Mouse (Mus musculus) neural tube, embryonic 11.5 days (tissue): ENCODE measurements at regions not wholly inside any gene's neighbourhood (a gene's known extent, or its start where the extent isn't known, plus 50 kb on each side); places are given as distances from the start of the nearest gene placed in this dataset.

Experiments
- ATAC-seq: fragments of 200-750 bp; cut with Nextera tagmentation; 2 replicates; pipeline ENCODE4 v1.8.0; 2017; ENCODE audit warnings: moderate number of reproducible peaks, mild to moderate bottlenecking, moderate TSS enrichment, moderate library complexity; ENCODE audit not compliant: insufficient read depth, low FRiP score, low TSS enrichment
- DNase-seq: peaks from one replicate; pipeline ENCODE4 v3.0.0-alpha.2; 2015; ENCODE audit warnings: low spot score
- H3K27ac ChIP-seq: fragments of 300-500 bp; sonication (generic); 2 replicates; pipeline ENCODE4 v1.5.1; 2014; ENCODE audit warnings: low read depth, mild to moderate bottlenecking, low read length
- H3K27me3 ChIP-seq: fragments of 300-500 bp; sonication (generic); 2 replicates; pipeline ENCODE4 v1.6.1; 2014; ENCODE audit warnings: mild to moderate bottlenecking, low read length, mixed read lengths; ENCODE audit not compliant: control insufficient read depth, insufficient read depth
- H3K36me3 ChIP-seq: fragments of 300-500 bp; sonication (generic); 2 replicates; pipeline ENCODE4 v1.6.1; 2014; ENCODE audit warnings: mild to moderate bottlenecking, low read length, moderate library complexity, mixed read lengths; ENCODE audit not compliant: control insufficient read depth, insufficient read depth
- H3K4me1 ChIP-seq: fragments of 300-500 bp; sonication (generic); 2 replicates; pipeline ENCODE4 v1.6.1; 2014; ENCODE audit warnings: low read length, mixed read lengths; ENCODE audit not compliant: control insufficient read depth, insufficient read depth
- H3K4me2 ChIP-seq: fragments of 300-500 bp; sonication (generic); 2 replicates; pipeline ENCODE4 v1.6.1; 2014; ENCODE audit warnings: low read depth, mild to moderate bottlenecking, moderate library complexity
- H3K4me3 ChIP-seq: fragments of 300-500 bp; sonication (generic); 2 replicates; pipeline ENCODE4 v1.5.1; 2014; ENCODE audit warnings: low read depth, low read length
- H3K9ac ChIP-seq: fragments of 300-500 bp; sonication (generic); 2 replicates; pipeline ENCODE4 v1.6.1; 2014; ENCODE audit warnings: mild to moderate bottlenecking, low read length
- H3K9me3 ChIP-seq: fragments of 300-500 bp; sonication (generic); 2 replicates; pipeline ENCODE4 v1.6.1; 2016; ENCODE audit warnings: low read length; ENCODE audit not compliant: control insufficient read depth
- WGBS: fragments of 180-500 bp; shearing (Covaris S2); extraction: QIAGEN DNeasy Blood & Tissue Kit; methylation state at CpG from one replicate; pipeline ENCODE4 v1.1.7; 2014; 5-methylcytosine and 5-hydroxymethylcytosine counted together

DNA sequence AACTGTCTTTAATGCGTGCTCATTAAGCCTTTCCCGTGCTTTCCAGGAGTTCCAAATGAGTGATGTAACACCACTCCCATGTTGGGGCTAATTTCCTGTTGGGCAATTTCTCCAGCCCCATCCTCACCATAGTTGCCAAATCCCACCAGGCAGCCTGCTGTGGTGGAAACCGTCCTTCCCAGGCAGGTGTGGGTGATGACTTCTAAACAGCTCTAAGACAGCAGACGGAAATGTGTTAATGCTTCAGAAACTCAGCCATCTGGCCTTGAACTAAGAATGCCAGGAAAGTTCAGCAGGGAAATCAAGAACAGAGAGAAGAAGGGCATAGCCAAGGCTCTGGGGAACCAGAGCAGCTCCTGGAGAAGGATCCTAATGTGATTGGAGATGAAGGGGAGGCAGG is 560.5 kb upstream of the Dmac1 start:
- no peak overlapping the region for H3K27ac ChIP-seq
- no peaks in the 10 kb centered on the region for H3K4me1 ChIP-seq
- ATAC-seq = no peak
- no peaks in the 10 kb centered on the region for H3K36me3 ChIP-seq
- H3K4me3 ChIP-seq = no peak overlapping the region
- no peak overlapping the region for H3K9ac ChIP-seq
- 63% methylated on average over 4 of the region's 4 CpGs for WGBS
- DNase-seq = no peak
- H3K9me3 ChIP-seq = no peaks in the 10 kb centered on the region
- no peaks in the 10 kb centered on the region for H3K27me3 ChIP-seq
- H3K4me2 ChIP-seq = no peak overlapping the region

DNA sequence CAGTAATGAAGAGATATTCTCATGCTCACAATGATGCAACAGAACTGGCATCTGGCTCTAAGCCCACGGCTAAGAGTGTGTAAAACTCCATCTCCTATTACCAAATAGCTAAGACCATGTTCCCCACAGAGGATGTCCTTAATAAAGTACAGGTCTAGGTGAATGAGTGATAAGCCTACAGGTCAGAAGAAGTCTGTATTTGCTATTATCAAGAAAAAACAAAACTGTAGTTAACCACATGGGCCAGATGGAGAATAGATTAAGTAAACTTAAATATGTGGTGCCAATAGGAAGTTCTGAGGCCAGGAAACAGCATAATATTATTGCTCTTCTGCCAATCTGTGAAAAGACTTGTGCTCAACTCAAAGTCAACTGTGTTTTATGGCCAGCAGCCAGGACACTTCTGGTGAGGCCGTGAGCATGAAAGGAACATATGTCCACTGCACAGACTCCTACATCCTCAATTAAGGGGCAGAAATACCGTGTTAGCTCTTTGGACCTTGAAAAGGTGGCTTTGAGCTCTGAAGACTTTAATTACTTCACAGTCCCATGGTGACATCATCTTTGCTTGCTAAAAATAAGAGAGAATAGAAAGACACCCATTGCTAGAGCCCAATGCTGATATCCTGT is 549.1 kb upstream of the Dmac1 start:
- DNase-seq (no peak), ATAC-seq (no peak)
- Histone ChIP-seq H3K9me3 (no peaks in the 10 kb centered on the region), H3K27me3 (no peaks in the 10 kb centered on the region), H3K4me3 (no peak overlapping the region), H3K4me2 (no peak overlapping the region), H3K9ac (no peak overlapping the region), H3K27ac (no peak overlapping the region), H3K36me3 (no peaks in the 10 kb centered on the region), H3K4me1 (no peaks in the 10 kb centered on the region)
- WGBS = 57% methylated on average over 3 of the region's 3 CpGs

DNA sequence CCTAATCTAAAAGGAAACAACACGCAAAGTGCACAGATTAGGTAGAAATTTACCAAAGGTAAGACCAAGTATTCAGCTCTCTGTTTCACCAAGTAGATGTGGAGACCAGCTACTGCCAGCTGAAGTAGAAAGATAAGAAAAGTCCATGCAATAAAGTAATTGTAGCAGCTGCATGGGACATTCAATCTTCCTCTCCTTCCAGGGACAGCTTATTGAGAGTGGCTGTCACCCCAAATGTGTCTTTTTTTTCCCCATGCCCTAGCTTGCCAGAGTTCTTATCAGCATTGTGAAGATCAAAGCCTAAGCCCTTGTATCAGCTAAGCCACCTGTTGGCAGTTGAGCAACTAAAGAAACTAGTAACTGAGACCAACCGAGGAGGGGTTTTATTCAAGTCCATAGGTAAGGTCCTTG is 541.1 kb upstream of the Dmac1 start:
- H3K9me3 ChIP-seq = no peaks in the 10 kb centered on the region
- WGBS = 65% methylated on average over 2 of the region's 2 CpGs
- H3K27ac ChIP-seq = no peak overlapping the region
- H3K36me3 ChIP-seq = no peaks in the 10 kb centered on the region
- ATAC-seq (no peak), DNase-seq (no peak)
- no peak overlapping the region for H3K9ac ChIP-seq
- H3K4me1 ChIP-seq = no peaks in the 10 kb centered on the region
- H3K4me3 ChIP-seq = no peak overlapping the region
- H3K27me3 ChIP-seq = no peaks in the 10 kb centered on the region
- no peak overlapping the region for H3K4me2 ChIP-seq

DNA sequence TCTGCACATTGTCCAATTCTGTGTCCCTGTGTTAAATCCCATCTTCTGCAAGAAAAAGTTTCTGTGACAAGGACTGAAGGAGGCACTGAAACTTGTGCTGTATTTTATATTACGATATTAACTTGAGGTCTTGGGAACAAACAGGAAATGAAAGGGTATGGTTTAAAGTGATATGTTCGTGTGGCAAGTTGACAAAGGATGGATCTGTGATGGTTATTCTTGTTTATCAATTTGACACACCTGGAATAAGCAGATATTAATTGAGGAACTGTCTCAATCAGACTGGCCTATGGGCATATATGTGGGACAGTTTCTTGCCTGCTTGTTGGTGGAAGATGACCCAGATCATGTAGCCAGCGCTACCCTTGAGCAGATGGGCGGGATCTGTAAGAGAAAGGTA is 537.9 kb upstream of the Dmac1 start:
- no peak overlapping the region for H3K9ac ChIP-seq
- H3K27me3 ChIP-seq = no peaks in the 10 kb centered on the region
- H3K36me3 ChIP-seq = no peaks in the 10 kb centered on the region
- no peak overlapping the region for H3K4me2 ChIP-seq
- WGBS = 91% methylated on average over 4 of the region's 4 CpGs
- DNase-seq (no peak), ATAC-seq (no peak)
- H3K9me3 ChIP-seq = no peaks in the 10 kb centered on the region
- no peaks in the 10 kb centered on the region for H3K4me1 ChIP-seq
- no peak overlapping the region for H3K4me3 ChIP-seq
- H3K27ac ChIP-seq = no peak overlapping the region

DNA sequence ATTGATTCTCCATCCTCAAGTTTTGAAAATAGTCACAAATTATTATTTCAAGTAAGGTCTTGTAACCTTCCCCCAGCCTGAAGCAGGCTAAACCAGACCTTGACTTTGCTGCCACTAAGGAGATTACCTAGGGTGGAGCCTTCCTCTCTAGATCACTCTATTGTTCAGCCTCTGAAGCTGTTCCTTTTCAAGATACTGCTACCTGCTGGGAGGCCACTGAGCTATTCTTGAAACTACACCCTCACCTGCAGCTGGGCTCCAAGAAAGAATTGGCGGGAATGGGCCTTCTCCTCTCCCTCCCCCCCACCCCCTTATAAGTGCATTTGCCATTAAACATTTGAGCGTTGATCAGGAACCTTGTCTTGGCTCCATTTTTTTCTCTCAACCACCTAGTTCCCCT is 534.2 kb upstream of the Dmac1 start:
- H3K9me3 ChIP-seq = no peaks in the 10 kb centered on the region
- H3K9ac ChIP-seq = no peak overlapping the region
- no peak overlapping the region for H3K4me3 ChIP-seq
- H3K27me3 ChIP-seq = no peaks in the 10 kb centered on the region
- WGBS = 56% methylated on average over 2 of the region's 2 CpGs
- H3K36me3 ChIP-seq = no peaks in the 10 kb centered on the region
- no peak for ATAC-seq
- no peak for DNase-seq
- no peak overlapping the region for H3K27ac ChIP-seq
- H3K4me1 ChIP-seq = no peaks in the 10 kb centered on the region
- no peak overlapping the region for H3K4me2 ChIP-seq

DNA sequence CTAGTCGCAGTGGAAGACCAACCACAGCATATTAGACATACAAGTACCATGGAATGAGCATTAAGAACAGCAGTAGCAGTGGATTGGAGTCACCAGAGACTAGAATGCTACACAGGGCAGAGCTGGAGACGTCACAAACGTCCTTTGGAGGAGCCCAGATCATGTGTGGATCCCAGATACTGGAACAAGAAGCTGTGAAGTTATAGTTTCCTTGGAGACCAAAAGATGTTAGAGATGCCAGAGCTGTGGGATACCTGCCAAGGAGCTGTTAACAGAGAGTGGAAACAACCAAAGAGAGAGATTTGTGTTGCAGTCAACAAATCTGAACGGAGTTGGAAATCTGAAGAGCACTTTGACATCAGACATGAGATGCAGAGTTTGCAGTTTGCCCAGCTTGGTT is 523.8 kb upstream of the Dmac1 start:
- Histone ChIP-seq H3K4me2 (no peak overlapping the region), H3K4me1 (no peaks in the 10 kb centered on the region), H3K9me3 (no peaks in the 10 kb centered on the region), H3K27ac (no peak overlapping the region), H3K27me3 (no peaks in the 10 kb centered on the region), H3K4me3 (no peak overlapping the region), H3K9ac (no peak overlapping the region), H3K36me3 (no peaks in the 10 kb centered on the region)
- ATAC-seq (no peak), DNase-seq (no peak)
- 86% methylated on average over 4 of the region's 4 CpGs for WGBS

DNA sequence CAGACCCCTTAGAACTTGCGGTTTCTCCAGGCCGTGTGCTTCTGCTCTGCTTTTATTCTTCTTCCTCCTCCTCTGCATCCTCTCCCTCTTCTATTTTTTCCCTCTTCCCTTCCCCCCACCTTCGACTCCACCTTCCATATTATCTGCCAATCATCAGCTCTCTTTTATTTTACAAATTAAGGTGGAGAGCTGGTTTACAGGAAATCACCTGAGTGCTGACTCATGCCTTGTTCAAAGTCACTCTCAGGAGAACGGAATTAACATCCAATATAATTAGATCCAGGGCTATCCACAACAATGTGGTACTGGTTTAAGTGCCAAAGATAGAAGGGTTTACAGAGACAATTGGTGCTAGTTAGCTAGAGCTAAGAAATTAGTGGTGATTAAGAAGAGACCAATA is 523.1 kb upstream of the Dmac1 start:
- DNase-seq (no peak), ATAC-seq (no peak)
- Histone ChIP-seq H3K4me2 (no peak overlapping the region), H3K9ac (no peak overlapping the region), H3K36me3 (no peaks in the 10 kb centered on the region), H3K27me3 (no peaks in the 10 kb centered on the region), H3K4me1 (no peaks in the 10 kb centered on the region), H3K9me3 (no peaks in the 10 kb centered on the region), H3K4me3 (no peak overlapping the region), H3K27ac (no peak overlapping the region)
- whole genome bisulfite sequencing = 82% methylated on average over 4 of the region's 4 CpGs

DNA sequence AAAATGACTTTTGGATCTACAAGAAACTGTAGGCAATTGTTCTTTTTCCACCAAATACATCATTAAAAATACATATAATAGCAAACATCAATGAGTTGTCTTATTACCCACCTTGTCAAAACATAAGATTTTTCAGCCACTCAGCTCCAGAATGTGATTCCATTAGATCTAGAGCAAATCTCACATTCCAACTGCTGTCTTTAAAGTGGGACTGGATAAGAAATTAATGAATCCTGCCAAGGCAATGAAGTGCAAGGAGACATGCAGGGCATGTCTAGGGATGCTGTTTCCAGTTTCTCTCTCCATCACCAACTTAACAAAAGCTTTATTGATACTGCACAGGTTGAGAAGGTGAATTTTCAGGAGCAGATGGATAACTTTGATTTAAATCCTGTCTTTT is 513.7 kb upstream of the Dmac1 start:
- Histone ChIP-seq H3K9ac (no peak overlapping the region), H3K27me3 (no peaks in the 10 kb centered on the region), H3K4me1 (no peaks in the 10 kb centered on the region), H3K9me3 (no peaks in the 10 kb centered on the region), H3K4me3 (no peak overlapping the region), H3K4me2 (no peak overlapping the region), H3K36me3 (no peaks in the 10 kb centered on the region), H3K27ac (no peak overlapping the region)
- no peak for DNase-seq
- no peak for ATAC-seq

DNA sequence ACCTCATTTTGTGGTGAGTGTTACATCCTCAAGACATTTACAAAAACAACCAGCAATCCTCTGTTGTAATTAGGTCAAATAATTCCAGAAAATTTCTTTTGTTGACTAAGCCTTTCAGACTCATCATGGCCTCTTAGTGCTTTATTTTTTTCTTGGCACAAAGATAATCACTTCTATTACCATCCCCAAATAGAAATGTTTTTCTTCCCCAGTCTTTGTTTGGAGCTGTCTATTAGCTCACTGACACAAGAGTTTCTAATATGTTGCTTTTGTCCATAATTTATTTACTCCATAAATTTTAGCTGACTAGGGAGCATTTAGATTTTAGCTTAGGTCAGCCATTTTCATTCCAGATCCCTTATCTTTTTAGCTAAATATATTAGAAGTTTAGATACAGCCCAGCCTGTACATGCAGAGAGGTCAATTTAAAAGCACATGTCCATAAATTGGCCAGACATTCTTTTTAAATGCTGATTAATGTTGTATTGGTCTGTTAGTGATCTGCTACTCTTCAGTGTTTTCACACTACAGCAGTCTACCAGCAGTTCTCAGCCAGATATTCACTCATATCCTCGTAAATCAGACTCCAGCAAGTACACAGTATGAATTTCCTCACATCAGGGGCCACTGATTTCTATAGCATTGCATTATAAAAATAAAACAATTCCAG is 513.0 kb upstream of the Dmac1 start:
- Histone ChIP-seq H3K4me1 (no peaks in the 10 kb centered on the region), H3K9me3 (no peaks in the 10 kb centered on the region), H3K27ac (no peak overlapping the region), H3K27me3 (no peaks in the 10 kb centered on the region), H3K36me3 (no peaks in the 10 kb centered on the region), H3K4me2 (no peak overlapping the region), H3K9ac (no peak overlapping the region), H3K4me3 (no peak overlapping the region)
- DNase-seq (no peak), ATAC-seq (no peak)
- 79% methylated on average over 1 of the region's 1 CpGs for WGBS
